8 mouse cellular contexts compared by ENCODE assay signal in genomic region chr17:80255208-80255607, GRCm38 (mm10). TPM values are rescaled to one million over a fixed set of nuclear protein-coding genes. Genes with fewer than 3 reads are reported as not detected.
DNase-seq lines count a peak whose midpoint lies in the region; ATAC-seq and TF ChIP-seq lines count a peak whose summit lies in the region.

No protein-coding gene starts in this region.

- DNase-seq in right cerebral cortex, postnatal 25 days: peak; percentile 13
- DNase-seq in right cerebral cortex, adult 18-20 months: no peak
- peak; percentile 92 for DNase-seq in gastrocnemius, adult 18-20 months (ENCODE audit: low spot score)
- no peak for DNase-seq in left cerebral cortex, postnatal 25 days (ENCODE audit: low spot score in 2 of 2)
- no peak for DNase-seq in cerebellum, adult 18-20 months
- no peak for DNase-seq in thymus, adult 2 months

- 19% methylated on average over 13 of the region's 13 CpGs for WGBS in intestine, postnatal 0 days
- WGBS in thymus, adult 2 months: 92% methylated on average over 13 of the region's 13 CpGs

- H3K4me2 ChIP-seq in intestine, postnatal 0 days (replicated peaks; ENCODE audit: low read depth): peak overlapping the region; percentile 46; the same call in 1 of the 2 replicates

- no peak for TF ChIP-seq CTCF in intestine, postnatal 0 days (IDR thresholded peaks at IDR 0.05; ENCODE audit: low read depth)
- TF ChIP-seq CTCF in thymus, adult 2 months (IDR thresholded peaks at IDR 0.05; ENCODE audit: borderline replicate concordance, control insufficient read depth, extremely low read depth, insufficient read depth, low read length, poor library complexity): no peak

- peaks cover 74% of the 10 kb centered on the region for H3K36me3 ChIP-seq in intestine, postnatal 0 days (ENCODE audit: control insufficient read depth, insufficient read depth)
- peaks cover 61% of the 10 kb centered on the region for H3K36me3 ChIP-seq in thymus, adult 2 months (ENCODE audit: control insufficient read depth, insufficient read depth, low read length)

- TF ChIP-seq POLR2A in thymus, adult 2 months (IDR thresholded peaks at IDR 0.05; ENCODE audit: control insufficient read depth, extremely low read depth, insufficient read depth, low read length, poor library complexity): no peak

- H3K27me3 ChIP-seq in intestine, postnatal 0 days (replicated peaks; ENCODE audit: control insufficient read depth, insufficient read depth, low read length): no peaks in the 10 kb centered on the region
- no peaks in the 10 kb centered on the region for H3K27me3 ChIP-seq in thymus, adult 2 months (ENCODE audit: control insufficient read depth, insufficient read depth, low read length)

- H3K27ac ChIP-seq in intestine, postnatal 0 days (ENCODE audit: low read depth, low read length): peak overlapping the region; percentile 30
- no peak overlapping the region for H3K27ac ChIP-seq in thymus, adult 2 months (ENCODE audit: control insufficient read depth, insufficient read depth, low read length)

- no peak overlapping the region for H3K4me3 ChIP-seq in intestine, postnatal 0 days (ENCODE audit: low read depth, low read length)
- no peak overlapping the region for H3K4me3 ChIP-seq in thymus, adult 2 months (ENCODE audit: control insufficient read depth, insufficient read depth, low read length)

- no peak overlapping the region for H3K9ac ChIP-seq in intestine, postnatal 0 days (ENCODE audit: low read depth, low read length)

- H3K9me3 ChIP-seq in intestine, postnatal 0 days (ENCODE audit: control insufficient read depth): no peaks in the 10 kb centered on the region

- intact Hi-C loops in left cerebral cortex, postnatal 25 days (cut with DNase I): no loop called here

- H3K4me1 ChIP-seq in intestine, postnatal 0 days (replicated peaks; ENCODE audit: control insufficient read depth, insufficient read depth, low read length): no peaks in the 10 kb centered on the region
- H3K4me1 ChIP-seq in thymus, adult 2 months (replicated peaks; ENCODE audit: control insufficient read depth, insufficient read depth, low read length): no peaks in the 10 kb centered on the region

- peak; percentile 90 for ATAC-seq in intestine, postnatal 0 days
- peak; percentile 23; the same call in 1 of the 2 replicates for ATAC-seq in megakaryocyte progenitor cell, adult 5-6 weeks (replicated peaks; ENCODE audit: poor library complexity)

RNA-seq across cellular contexts. Expression of gene Gemin6, which starts 31.0 kb away (rescaled TPM):
- total RNA-seq in gastrocnemius, adult 18-20 months (2021): 1 to 10 TPM; 7.1 to 7.8 TPM
- 15.0 and 15.9 TPM in 2 replicates for polyA plus RNA-seq in intestine, postnatal 0 days (2015; fragmentation: Nextera tagmentation; extraction: Ambion mirVana)
- 44.5 and 47.4 TPM in 2 replicates for total RNA-seq in megakaryocyte progenitor cell, adult 5-6 weeks (2015)
- 44.8 and 51.5 TPM in 2 replicates for total RNA-seq in megakaryocyte progenitor cell, adult 5-6 weeks (2017)
- 1 to 10 TPM; 4.1 to 5.5 TPM for total RNA-seq in left cerebral cortex, postnatal 25 days (2021)
- 3.4 and 4.6 TPM in 2 replicates for polyA plus RNA-seq in thymus, adult 2 months (2012; rRNA removed)

RNA-seq across cellular contexts. Expression of gene Morn2, which starts 34.8 kb away (rescaled TPM):
- 1 to 10 TPM; 6.9 to 7.4 TPM for total RNA-seq in gastrocnemius, adult 18-20 months (2021)
- polyA plus RNA-seq in intestine, postnatal 0 days (2015; fragmentation: Nextera tagmentation; extraction: Ambion mirVana): 9.0 and 12.7 TPM in 2 replicates
- total RNA-seq in megakaryocyte progenitor cell, adult 5-6 weeks (2015): 8.9 and 13.4 TPM in 2 replicates
- 7.1 and 14.9 TPM in 2 replicates for total RNA-seq in megakaryocyte progenitor cell, adult 5-6 weeks (2017)
- 10 to 100 TPM; 14.9 to 19.0 TPM for total RNA-seq in left cerebral cortex, postnatal 25 days (2021)
- polyA plus RNA-seq in thymus, adult 2 months (2012; rRNA removed): 2.5 and 3.8 TPM in 2 replicates

RNA-seq across cellular contexts. Expression of gene Dhx57, which starts 35.1 kb away (rescaled TPM):
- 1 to 10 TPM; 6.4 to 7.7 TPM for total RNA-seq in gastrocnemius, adult 18-20 months (2021)
- polyA plus RNA-seq in intestine, postnatal 0 days (2015; fragmentation: Nextera tagmentation; extraction: Ambion mirVana): 3.2 and 3.4 TPM in 2 replicates
- 9.2 and 11.3 TPM in 2 replicates for total RNA-seq in megakaryocyte progenitor cell, adult 5-6 weeks (2015)
- 10.2 and 15.3 TPM in 2 replicates for total RNA-seq in megakaryocyte progenitor cell, adult 5-6 weeks (2017)
- total RNA-seq in left cerebral cortex, postnatal 25 days (2021): 10 to 100 TPM; 41.8 to 41.9 TPM
- polyA plus RNA-seq in thymus, adult 2 months (2012; rRNA removed): 16.6 and 18.9 TPM in 2 replicates

RNA-seq across cellular contexts. Expression of gene Ttc39d, which starts 47.9 kb away (rescaled TPM):
- total RNA-seq in gastrocnemius, adult 18-20 months (2021): not detected
- polyA plus RNA-seq in intestine, postnatal 0 days (2015; fragmentation: Nextera tagmentation; extraction: Ambion mirVana): 0.07 TPM in 1 of 2 replicates, not detected in the other
- total RNA-seq in megakaryocyte progenitor cell, adult 5-6 weeks (2015): not detected in 2 replicates
- total RNA-seq in megakaryocyte progenitor cell, adult 5-6 weeks (2017): not detected in 2 replicates
- total RNA-seq in left cerebral cortex, postnatal 25 days (2021): under 1 TPM in 1 of 2 experiments, not detected in 1; 0.28 TPM
- not detected in 2 replicates for polyA plus RNA-seq in thymus, adult 2 months (2012; rRNA removed)

RNA-seq across cellular contexts. Expression of gene Srsf7, which starts 48.1 kb away (rescaled TPM):
- 10 to 100 TPM; 26.3 to 31.9 TPM for total RNA-seq in gastrocnemius, adult 18-20 months (2021)
- polyA plus RNA-seq in intestine, postnatal 0 days (2015; fragmentation: Nextera tagmentation; extraction: Ambion mirVana): 169 and 174 TPM in 2 replicates
- 538 and 545 TPM in 2 replicates for total RNA-seq in megakaryocyte progenitor cell, adult 5-6 weeks (2015)
- 490 and 575 TPM in 2 replicates for total RNA-seq in megakaryocyte progenitor cell, adult 5-6 weeks (2017)
- 100 to 1,000 TPM; 109 to 111 TPM for total RNA-seq in left cerebral cortex, postnatal 25 days (2021)
- polyA plus RNA-seq in thymus, adult 2 months (2012; rRNA removed): 131 and 148 TPM in 2 replicates

Comparison
In these comparisons a context has a peak if more than half of its experiments do, and no peak if none do; other contexts are left out.
1. DNase-seq: peak in right cerebral cortex, postnatal 25 days (single experiment) and gastrocnemius, adult 18-20 months (single experiment); none in right cerebral cortex, adult 18-20 months (single experiment), left cerebral cortex, postnatal 25 days (0 of 2), cerebellum, adult 18-20 months (0 of 2) and thymus, adult 2 months (single experiment).
2. RNA of gene Gemin6, which starts 31.0 kb away (total RNA-seq): 44.5 to 51.5 TPM in megakaryocyte progenitor cell, adult 5-6 weeks; 7.1 to 7.8 TPM in gastrocnemius, adult 18-20 months and 4.1 to 5.5 TPM in left cerebral cortex, postnatal 25 days; every median in the first group is over 4 times any median in the second.